Mouse (Mus musculus) hindbrain, embryonic 15.5 days (tissue): ENCODE measurements around the gene Zfp398. TPM values are rescaled to one million over a fixed set of nuclear protein-coding genes. Genes with fewer than 3 reads are reported as not detected.
"Not testable (repeated sequence)": the region's sequence is repeated elsewhere in the genome, so short reads cannot be mapped to it uniquely, and the experiment has no call there.

Experiments used
- ATAC-seq: fragments of 200-750 bp; cut with Nextera tagmentation; 2 replicates; pipeline ENCODE4 v1.8.0; 2017; ENCODE audit warnings: low read depth, moderate number of reproducible peaks, moderate TSS enrichment; ENCODE audit not compliant: low FRiP score
- H3K27ac ChIP-seq: fragments of 300-500 bp; sonication (generic); replicated peaks from 2 replicates; pipeline ENCODE4 v1.5.1; 2015; ENCODE audit warnings: mild to moderate bottlenecking, inconsistent platforms
- H3K27me3 ChIP-seq: fragments of 300-500 bp; sonication (generic); 2 replicates; pipeline ENCODE4 v1.6.1; 2015; ENCODE audit warnings: control low read depth, inconsistent platforms
- H3K36me3 ChIP-seq: fragments of 300-500 bp; sonication (generic); 2 replicates; pipeline ENCODE4 v1.6.1; 2015; ENCODE audit warnings: control low read depth, inconsistent platforms
- H3K4me1 ChIP-seq: fragments of 300-500 bp; sonication (generic); replicated peaks from 2 replicates; pipeline ENCODE4 v1.6.1; 2015; ENCODE audit warnings: control low read depth, inconsistent platforms
- H3K4me2 ChIP-seq: fragments of 300-500 bp; sonication (generic); 2 replicates; pipeline ENCODE4 v1.6.1; 2015; ENCODE audit warnings: moderate library complexity, mild to moderate bottlenecking, inconsistent platforms
- H3K4me3 ChIP-seq: fragments of 300-500 bp; sonication (generic); 2 replicates; pipeline ENCODE4 v1.5.1; 2015; ENCODE audit warnings: mild to moderate bottlenecking, inconsistent platforms
- H3K9ac ChIP-seq: fragments of 300-500 bp; sonication (generic); 2 replicates; pipeline ENCODE4 v1.6.1; 2015; ENCODE audit warnings: inconsistent platforms
- H3K9me3 ChIP-seq: fragments of 300-500 bp; sonication (generic); 2 replicates; pipeline ENCODE4 v1.6.1; 2016; ENCODE audit warnings: control low read depth, inconsistent platforms
- WGBS: fragments of 180-500 bp; shearing (Covaris S2); methylation state at CpG from one replicate; pipeline ENCODE4 v1.1.7; 2015; 5-methylcytosine and 5-hydroxymethylcytosine counted together
- polyA plus RNA-seq: library from polyadenylated mRNA; unstranded; fragments of >200 nt; fragmentation: Nextera tagmentation; extraction: Ambion mirVana; gene quantifications from 2 replicates; pipeline ENCODE4 v1.2.1, GENCODE M21; 2015

Zfp398 gene
- polyA plus RNA-seq, 1 experiment from 2014 or later = 18.5 TPM

DNA sequence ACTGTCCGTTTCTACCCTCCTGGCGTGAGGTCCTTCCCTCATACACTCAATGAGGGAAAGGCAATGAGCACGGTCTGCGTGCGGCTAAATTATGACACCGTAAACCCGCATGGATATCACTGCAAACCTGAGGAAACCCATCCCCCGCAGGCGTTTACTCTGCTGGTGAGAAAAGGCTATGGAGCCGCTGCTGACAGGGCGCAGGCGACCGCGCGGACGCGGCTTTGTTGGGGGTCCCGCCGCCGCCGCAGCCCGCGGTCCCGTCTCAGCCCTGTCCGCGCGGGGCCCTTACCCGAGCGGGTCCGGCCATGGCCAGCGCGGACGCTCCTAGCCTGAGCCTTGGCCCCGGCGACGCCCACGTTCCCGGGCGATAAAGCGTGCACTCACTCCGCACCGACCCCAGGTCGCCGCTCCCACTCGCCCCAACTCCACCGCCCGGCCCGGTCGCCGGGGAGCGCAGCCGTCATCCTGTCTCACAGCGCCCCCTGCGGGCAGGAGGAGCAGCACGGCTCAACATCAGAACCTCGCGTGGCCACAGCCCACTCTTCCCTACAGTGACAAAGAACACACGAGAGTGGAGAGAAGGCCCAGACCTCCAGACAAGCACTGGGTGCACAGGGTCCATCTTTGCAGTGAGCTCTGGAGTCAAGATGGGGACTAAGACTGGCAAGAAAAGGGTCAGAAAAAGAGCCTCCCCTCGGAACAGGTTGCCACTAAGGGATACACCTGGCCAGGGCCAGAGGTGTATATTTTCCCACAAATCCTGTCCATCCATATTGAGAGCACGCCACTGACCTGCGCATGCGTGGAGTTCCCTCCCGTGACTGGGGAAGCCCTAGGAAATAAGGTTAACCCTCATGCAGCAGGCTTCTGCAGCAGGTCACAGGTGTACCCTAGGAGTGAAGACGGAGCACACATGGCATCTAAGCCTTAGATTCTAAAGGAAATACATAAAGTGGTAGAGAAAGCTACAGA, 5.1 kb upstream of the Zfp398 start, which contains the start of gene Zfp786:
Zfp786 (minus strand) TSS at position 764 of the 975 bp plus-strand sequence.
- peak within 1 kb of the TSS; percentile 97 for H3K27ac ChIP-seq
- 0 out of 2 replicates have a peak, but pooled peaks cover 2% of the 10 kb centered on the region for H3K36me3 ChIP-seq
- 1% methylated on average over 64 of the region's 64 CpGs for WGBS
- peak within 1 kb of the TSS; percentile 92 for H3K9ac ChIP-seq
- H3K27me3 ChIP-seq = no peaks in the 10 kb centered on the region
- peak within 1 kb of the TSS; percentile 62 for H3K4me2 ChIP-seq
- ATAC-seq = peak; percentile 94
- peaks cover 21% of the 10 kb centered on the region for H3K4me1 ChIP-seq
- no peaks in the 10 kb centered on the region for H3K9me3 ChIP-seq
- peak within 1 kb of the TSS; percentile 86 for H3K4me3 ChIP-seq

DNA sequence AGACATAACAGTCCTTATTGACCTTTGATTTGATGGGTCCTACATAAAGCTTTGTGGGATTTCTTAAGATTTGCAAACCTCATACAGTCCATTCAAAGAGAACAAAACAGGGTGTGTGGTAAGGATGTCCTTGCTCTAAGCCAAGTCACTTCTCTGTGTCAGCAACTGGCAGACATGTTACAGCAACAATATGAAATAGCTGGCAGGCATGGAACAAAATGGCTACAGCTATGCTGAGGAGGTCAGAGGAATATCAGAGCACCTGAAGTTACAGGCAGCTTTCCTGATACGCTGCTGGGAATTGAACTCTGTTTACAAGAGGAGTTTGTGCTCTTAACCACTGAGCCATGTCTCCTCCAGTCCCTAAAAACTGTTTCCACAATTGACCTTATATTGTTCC, 3.2 kb upstream of the Zfp398 start:
- no peak overlapping the region for H3K27ac ChIP-seq
- no peaks in the 10 kb centered on the region for H3K9me3 ChIP-seq
- ATAC-seq = no peak
- WGBS = 82% methylated on average over 1 of the region's 1 CpGs
- no peak overlapping the region for H3K4me2 ChIP-seq
- no peaks in the 10 kb centered on the region for H3K36me3 ChIP-seq
- no peak overlapping the region for H3K4me3 ChIP-seq
- H3K27me3 ChIP-seq = no peaks in the 10 kb centered on the region
- no peak overlapping the region for H3K9ac ChIP-seq
- H3K4me1 ChIP-seq = peaks cover 29% of the 10 kb centered on the region

DNA sequence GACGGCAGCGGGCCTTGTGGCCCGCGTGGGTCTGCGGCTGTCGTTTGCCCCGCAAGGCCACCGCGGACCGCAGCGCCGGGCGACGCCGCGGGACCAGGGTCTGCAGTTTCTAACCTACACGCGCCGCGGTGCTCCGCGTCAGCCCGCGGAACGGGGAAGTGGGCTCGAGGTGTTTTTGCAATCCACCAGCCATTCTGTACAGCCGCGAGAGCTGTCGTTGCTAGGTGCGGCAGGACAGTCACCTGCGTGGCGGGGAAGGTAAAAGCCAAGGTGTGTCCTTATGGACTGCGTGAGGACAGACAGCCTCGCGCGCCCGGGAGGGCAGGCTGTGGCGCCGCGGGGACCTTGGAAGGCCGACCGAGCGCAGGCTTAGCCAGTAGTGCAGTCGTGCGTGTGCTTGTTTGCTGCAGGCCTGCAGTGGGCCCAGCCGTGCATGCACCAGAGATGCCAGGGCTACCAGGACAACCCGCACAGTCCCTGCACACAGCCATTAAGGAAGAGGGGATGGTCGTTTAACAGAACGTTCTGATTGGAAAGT, 592 bp downstream of the Zfp398 start:
- Histone ChIP-seq H3K4me3 (peak overlapping the region; percentile 74), H3K36me3 (peaks cover 6% of the 10 kb centered on the region; the same call in 1 of the 2 replicates), H3K4me2 (peak overlapping the region; percentile 70), H3K4me1 (peaks cover 28% of the 10 kb centered on the region), H3K9ac (peak overlapping the region; percentile 93), H3K27ac (peak overlapping the region; percentile 96), H3K27me3 (no peaks in the 10 kb centered on the region), H3K9me3 (no peaks in the 10 kb centered on the region)
- under 1% methylated on average over 46 of the region's 49 CpGs for WGBS
- peak; percentile 71 for ATAC-seq

DNA sequence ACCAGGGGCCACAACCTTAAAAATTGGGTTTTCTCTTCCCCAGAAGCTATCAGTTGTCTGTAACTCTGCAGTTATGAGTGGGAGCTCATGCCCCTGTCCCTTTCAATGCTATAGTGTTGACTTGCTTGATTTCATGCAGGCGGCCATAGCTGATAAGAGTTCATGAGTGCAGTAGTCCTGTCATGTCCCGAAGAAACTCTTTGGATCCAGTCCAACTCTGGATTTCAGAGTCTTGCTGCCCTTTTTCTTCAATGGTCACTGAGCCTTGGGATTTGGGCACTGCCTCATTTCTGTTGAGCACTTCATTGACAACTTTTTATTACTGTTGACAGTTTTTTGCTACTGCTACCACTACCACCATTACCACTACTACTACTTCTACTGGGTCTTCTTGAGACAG, 2.2 kb downstream of the Zfp398 start:
- H3K4me3 ChIP-seq = no peak overlapping the region
- H3K4me1 ChIP-seq = peaks cover 26% of the 10 kb centered on the region
- no peaks in the 10 kb centered on the region for H3K9me3 ChIP-seq
- no peak overlapping the region for H3K9ac ChIP-seq
- H3K27ac ChIP-seq = no peak overlapping the region
- peaks cover 12% of the 10 kb centered on the region for H3K36me3 ChIP-seq
- 80% methylated on average over 2 of the region's 2 CpGs for WGBS
- no peaks in the 10 kb centered on the region for H3K27me3 ChIP-seq
- 0 out of 2 replicates have a peak overlapping the region, but pooled peaks have one; percentile 70 for H3K4me2 ChIP-seq
- no peak for ATAC-seq

DNA sequence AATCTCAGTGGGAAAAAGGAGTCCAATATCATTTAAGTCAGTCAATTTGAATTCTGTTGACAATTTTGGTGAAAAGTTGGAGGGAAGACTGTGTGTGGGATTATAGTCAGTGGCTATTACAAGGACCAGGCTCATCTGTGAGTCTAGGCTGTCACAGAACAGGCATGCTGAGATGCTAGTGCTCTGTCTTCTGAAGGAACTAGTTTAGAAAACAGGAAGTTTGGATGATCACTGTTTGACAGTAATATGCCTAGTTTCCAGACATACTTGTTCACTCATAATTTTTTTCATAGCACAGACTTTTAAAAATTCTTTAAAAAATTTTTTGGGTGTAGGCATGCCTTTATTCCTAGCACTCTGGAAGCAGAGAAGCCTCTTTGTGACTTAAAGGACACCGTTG, 5.6 kb downstream of the Zfp398 start:
- Histone ChIP-seq H3K9ac (no peak overlapping the region), H3K9me3 (no peaks in the 10 kb centered on the region), H3K27ac (no peak overlapping the region), H3K4me2 (no peak overlapping the region), H3K27me3 (no peaks in the 10 kb centered on the region), H3K4me1 (peaks cover 26% of the 10 kb centered on the region), H3K4me3 (no peak overlapping the region), H3K36me3 (peaks cover 15% of the 10 kb centered on the region)
- WGBS = 97% methylated on average over 1 of the region's 1 CpGs
- ATAC-seq = no peak

DNA sequence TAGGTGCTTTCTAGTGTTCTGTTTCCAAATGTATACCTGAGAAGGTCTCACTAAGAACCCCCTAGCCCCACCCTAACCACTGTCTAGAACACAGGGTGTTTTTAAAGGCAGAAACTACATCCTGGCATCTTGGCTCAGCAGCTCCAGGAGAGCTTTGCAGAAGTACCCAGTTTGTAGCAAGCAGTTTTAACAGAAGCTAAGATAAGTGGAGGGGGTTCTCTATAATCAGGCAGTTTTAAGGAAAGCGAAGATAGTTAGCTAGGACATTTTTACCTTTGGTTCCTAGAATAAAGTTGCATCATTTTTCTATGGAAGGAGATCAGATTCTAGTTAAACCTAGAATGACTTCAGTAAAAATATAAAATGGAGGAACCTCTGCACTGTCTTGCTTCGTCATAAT, 6.4 kb downstream of the Zfp398 start:
- no peak overlapping the region for H3K4me3 ChIP-seq
- H3K36me3 ChIP-seq = peaks cover 20% of the 10 kb centered on the region
- no peaks in the 10 kb centered on the region for H3K9me3 ChIP-seq
- WGBS = 92% methylated on average over 2 of the region's 2 CpGs
- no peaks in the 10 kb centered on the region for H3K27me3 ChIP-seq
- no peak overlapping the region for H3K9ac ChIP-seq
- H3K4me1 ChIP-seq = peaks cover 21% of the 10 kb centered on the region
- no peak overlapping the region for H3K27ac ChIP-seq
- no peak overlapping the region for H3K4me2 ChIP-seq
- no peak for ATAC-seq

DNA sequence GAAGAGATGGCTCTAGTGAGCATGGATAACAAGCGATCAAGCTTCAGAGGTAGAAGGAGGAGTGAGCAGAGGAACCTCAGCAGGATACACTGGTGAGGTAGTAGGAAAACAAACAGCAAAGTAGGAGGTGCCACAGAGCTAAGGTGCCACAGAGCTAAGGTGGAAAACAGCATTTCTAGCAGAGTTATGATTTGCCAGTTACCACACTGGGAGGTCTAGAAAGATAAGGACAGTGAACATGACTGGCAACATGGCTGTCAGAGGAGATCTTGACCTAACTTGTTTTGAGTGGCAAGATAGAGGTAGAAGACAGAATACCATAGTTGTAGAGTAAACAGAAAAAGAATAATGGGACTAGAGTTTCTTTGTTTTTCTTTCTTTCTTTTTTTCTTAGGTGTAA, 6.9 kb downstream of the Zfp398 start:
- H3K4me2 ChIP-seq = no peak overlapping the region
- H3K4me1 ChIP-seq = peaks cover 16% of the 10 kb centered on the region
- no peaks in the 10 kb centered on the region for H3K9me3 ChIP-seq
- H3K4me3 ChIP-seq = no peak overlapping the region
- H3K9ac ChIP-seq = no peak overlapping the region
- H3K36me3 ChIP-seq = peaks cover 25% of the 10 kb centered on the region
- WGBS = 90% methylated on average over 1 of the region's 1 CpGs
- H3K27me3 ChIP-seq = no peaks in the 10 kb centered on the region
- ATAC-seq = no peak
- no peak overlapping the region for H3K27ac ChIP-seq

DNA sequence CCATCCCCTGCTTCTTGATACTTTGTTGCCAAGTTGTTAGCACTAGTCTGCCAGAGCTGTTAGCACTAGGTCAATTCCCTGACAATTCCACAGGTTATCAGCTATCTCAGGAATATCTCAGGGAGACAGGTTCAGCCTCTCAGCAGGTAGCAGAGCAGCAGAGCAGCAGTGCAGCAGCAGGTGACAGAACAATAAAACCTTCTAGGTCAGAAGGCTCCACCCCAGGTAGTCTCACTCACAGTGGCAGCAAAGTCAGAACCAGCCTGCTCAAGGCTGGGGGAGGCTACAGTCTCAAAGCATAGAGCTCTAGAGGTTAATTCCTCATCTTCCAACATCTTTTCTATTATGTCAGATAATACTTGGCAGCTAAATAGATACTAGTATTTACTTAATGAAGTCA, 10.3 kb downstream of the Zfp398 start:
- Histone ChIP-seq H3K9me3 (no peaks in the 10 kb centered on the region), H3K4me2 (no peak overlapping the region), H3K9ac (no peak overlapping the region), H3K4me1 (no peaks in the 10 kb centered on the region), H3K4me3 (no peak overlapping the region), H3K27ac (no peak overlapping the region), H3K27me3 (no peaks in the 10 kb centered on the region), H3K36me3 (peaks cover 23% of the 10 kb centered on the region)
- ATAC-seq = no peak

DNA sequence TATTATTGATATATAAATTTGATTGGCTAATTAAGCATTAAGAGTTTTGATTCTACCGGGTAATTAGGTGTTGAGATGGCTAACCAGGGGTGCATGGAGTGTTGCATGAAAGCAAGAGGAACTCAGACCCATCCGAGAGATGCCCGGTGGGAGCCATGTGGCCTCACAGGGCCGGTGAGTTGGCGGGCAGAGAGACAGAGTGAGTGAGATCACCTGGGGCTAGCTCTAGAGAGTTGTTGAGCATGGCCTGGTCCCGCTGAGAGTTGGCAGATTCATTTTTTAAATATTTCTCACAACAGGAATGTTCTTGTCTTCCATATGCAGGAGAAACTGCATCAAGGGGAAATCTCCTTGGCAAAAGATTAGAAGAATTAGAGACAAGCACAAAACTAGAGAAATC, 21.8 kb downstream of the Zfp398 start:
- Histone ChIP-seq H3K9me3 (no peaks in the 10 kb centered on the region), H3K36me3 (peaks cover 40% of the 10 kb centered on the region), H3K4me3 (no peak overlapping the region), H3K27ac (no peak overlapping the region), H3K4me2 (no peak overlapping the region), H3K27me3 (no peaks in the 10 kb centered on the region), H3K4me1 (no peaks in the 10 kb centered on the region), H3K9ac (no peak overlapping the region)
- 96% methylated on average over 6 of the region's 6 CpGs for WGBS
- ATAC-seq = no peak

DNA sequence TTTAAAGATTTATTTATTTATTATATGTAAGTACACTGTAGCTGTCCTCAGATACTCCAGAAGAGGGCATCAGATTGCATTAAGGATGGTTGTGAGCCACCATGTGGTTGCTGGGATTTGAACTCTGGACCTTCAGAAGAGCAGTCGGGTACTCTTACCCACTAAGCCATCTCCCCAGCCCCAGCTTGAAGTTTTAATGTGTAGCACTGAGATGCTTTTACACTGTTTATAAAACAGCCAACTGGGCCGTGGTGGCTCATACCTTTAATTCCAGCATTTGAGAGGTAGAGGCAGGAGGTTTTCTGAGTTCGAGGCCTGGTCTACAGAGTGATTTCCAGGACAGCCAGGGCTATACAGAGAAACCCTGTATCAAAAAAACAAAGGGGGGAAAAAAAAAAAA, 22.3 kb downstream of the Zfp398 start:
- not testable (repeated sequence) for H3K27me3 ChIP-seq, H3K4me1 ChIP-seq, H3K27ac ChIP-seq, ATAC-seq, H3K9ac ChIP-seq, H3K9me3 ChIP-seq, H3K4me2 ChIP-seq, H3K4me3 ChIP-seq
- peaks cover 45% of the 10 kb centered on the region for H3K36me3 ChIP-seq
- 96% methylated on average over 3 of the region's 3 CpGs for WGBS

DNA sequence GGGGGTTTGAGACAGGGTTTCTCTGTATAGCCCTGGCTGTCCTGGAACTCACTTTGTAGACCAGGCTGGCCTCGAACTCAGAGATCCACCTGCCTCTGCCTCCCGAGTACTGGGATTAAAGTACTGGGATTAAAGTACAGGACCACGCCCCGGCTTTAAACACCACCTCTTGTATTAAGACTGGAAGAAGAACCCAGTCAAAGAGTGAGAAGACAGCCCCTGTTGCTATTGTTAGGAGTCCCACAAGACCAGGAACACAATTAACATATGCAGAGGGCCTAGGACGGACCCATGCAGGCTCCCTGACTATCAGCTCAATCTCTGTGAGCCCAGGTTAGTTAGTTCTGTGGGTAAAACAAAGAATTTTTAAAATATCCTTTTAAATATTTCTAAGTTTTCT, 36.8 kb downstream of the Zfp398 start:
- Histone ChIP-seq H3K27me3 (no peaks in the 10 kb centered on the region), H3K27ac (no peak overlapping the region), H3K36me3 (peaks cover 16% of the 10 kb centered on the region), H3K4me1 (no peaks in the 10 kb centered on the region), H3K9ac (no peak overlapping the region), H3K9me3 (no peaks in the 10 kb centered on the region), H3K4me3 (no peak overlapping the region), H3K4me2 (no peak overlapping the region)
- 91% methylated on average over 5 of the region's 5 CpGs for WGBS
- ATAC-seq = no peak

DNA sequence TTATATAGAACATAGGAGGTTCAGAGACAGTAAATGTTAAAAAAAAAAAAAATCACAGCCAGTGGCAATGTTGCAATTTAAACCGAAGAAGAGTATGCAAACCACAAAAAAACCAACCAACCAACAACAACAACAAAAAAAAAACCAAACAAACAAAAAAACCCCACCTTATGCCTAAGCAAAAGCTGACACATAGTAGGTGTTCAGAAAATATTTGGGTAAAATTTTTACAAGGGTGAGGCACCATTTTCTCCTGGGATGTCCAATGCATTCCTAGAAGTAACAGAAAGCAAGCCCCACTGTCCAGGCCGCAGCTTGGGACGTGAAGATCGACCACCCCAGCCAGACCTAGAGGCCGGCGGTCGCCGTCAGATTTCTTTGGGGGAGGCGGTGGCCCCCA, 41.6 kb downstream of the Zfp398 start, which contains the start of gene Zfp282:
Zfp282 (plus strand) TSS at position 147 of the 400 bp plus-strand sequence.
- peaks cover 16% of the 10 kb centered on the region for H3K4me1 ChIP-seq
- peak within 1 kb of the TSS; percentile 86 for H3K4me2 ChIP-seq
- peak within 1 kb of the TSS; percentile 97 for H3K27ac ChIP-seq
- H3K9me3 ChIP-seq = no peaks in the 10 kb centered on the region
- H3K9ac ChIP-seq = peak within 1 kb of the TSS; percentile 88
- H3K4me3 ChIP-seq = peak within 1 kb of the TSS; percentile 84
- no peaks in the 10 kb centered on the region for H3K27me3 ChIP-seq
- no peak for ATAC-seq
- peaks cover 18% of the 10 kb centered on the region for H3K36me3 ChIP-seq
- WGBS = 5% methylated on average over 9 of the region's 9 CpGs
